Mouse (Mus musculus) CH12.LX (cell line): Measurements from ENCODE around the gene Eefsec. TPM values are rescaled to one million over a fixed set of nuclear protein-coding genes. Genes with fewer than 3 reads are reported as not detected.

Experiments used
- DNase-seq: peaks from one replicate; pipeline ENCODE4 v3.0.0-alpha.2; 2013; ENCODE audit errors: extremely low read depth
- H3K27ac ChIP-seq: 2 replicates; pipeline ENCODE4 v1.5.1; 2012; ENCODE audit warnings: low read depth, mild to moderate bottlenecking, control low read depth, moderate library complexity; ENCODE audit not compliant: insufficient read depth
- H3K27me3 ChIP-seq: replicated peaks from 2 replicates; pipeline ENCODE3; 2012; ENCODE audit warnings: inconsistent platforms
- H3K36me3 ChIP-seq, 2 experiments: replicated peaks in 1 of 2; 2 replicates each; pipeline versions ENCODE3 to v1.6.1; 2012; ENCODE audit warnings: inconsistent platforms in 1 of 2, low read length in 1 of 2, mild to moderate bottlenecking in 1 of 2, mixed read lengths in 1 of 2, moderate library complexity in 1 of 2; ENCODE audit not compliant: control insufficient read depth in 1 of 2, insufficient read depth in 1 of 2
- H3K4me1 ChIP-seq, 2 experiments: 2 replicates each; pipeline ENCODE4 v1.6.1; 2012; ENCODE audit warnings: inconsistent platforms in 1 of 2, moderate library complexity in 1 of 2; ENCODE audit not compliant: insufficient read depth in 2 of 2, control insufficient read depth in 1 of 2
- H3K4me2 ChIP-seq: 2 replicates; pipeline ENCODE4 v1.6.1; 2012; ENCODE audit warnings: low read depth, mild to moderate bottlenecking, control low read depth; ENCODE audit not compliant: poor library complexity, insufficient read depth, severe bottlenecking
- H3K4me3 ChIP-seq, 3 experiments: fragments of 150-350 bp in 1 of 3; sonication (generic) in 1 of 3; replicated peaks in 1 of 3; 2 replicates each; pipeline versions ENCODE3 to v1.5.1; 2011 to 2012; ENCODE audit warnings: low read depth in 2 of 3, low read length in 2 of 3, mild to moderate bottlenecking in 2 of 3, moderate library complexity in 2 of 3, control low read depth in 1 of 3, improper control_type of control experiment in 1 of 3, inconsistent platforms in 1 of 3, mixed read lengths in 1 of 3; ENCODE audit not compliant: poor library complexity in 1 of 3
- H3K79me2 ChIP-seq: replicated peaks from 2 replicates; pipeline ENCODE4 v1.6.1; 2012; ENCODE audit warnings: mild to moderate bottlenecking, moderate library complexity; ENCODE audit not compliant: control insufficient read depth, poor library complexity, insufficient read depth, severe bottlenecking; ENCODE audit errors: extremely low read depth
- H3K9ac ChIP-seq: 2 replicates; pipeline ENCODE4 v1.6.1; 2012; ENCODE audit warnings: low read depth, mild to moderate bottlenecking, control low read depth, moderate library complexity; ENCODE audit not compliant: insufficient read depth
- H3K9me3 ChIP-seq: replicated peaks from 2 replicates; pipeline ENCODE3; 2012; ENCODE audit warnings: low read length, inconsistent platforms, mixed read lengths
- BHLHE40 ChIP-seq: IDR thresholded peaks from 2 replicates; pipeline ENCODE4 v1.6.1; 2011; ENCODE audit warnings: mild to moderate bottlenecking, low read depth, low read length, improper control_type of control experiment
- CTCF ChIP-seq, 2 experiments: IDR thresholded peaks in 1 of 2; conservative IDR thresholded peaks in 1 of 2; 2 replicates each; pipeline ENCODE4 v1.5.1; 2011 to 2012; ENCODE audit warnings: low read depth in 2 of 2, low read length in 2 of 2, improper control_type of control experiment in 1 of 2, inconsistent platforms in 1 of 2, mild to moderate bottlenecking in 1 of 2, moderate library complexity in 1 of 2
- ELF1 ChIP-seq: IDR thresholded peaks from 2 replicates; pipeline ENCODE4 v1.6.1; 2014; ENCODE audit warnings: low read depth, mild to moderate bottlenecking, inconsistent platforms, low read length, improper control_type of control experiment
- EP300 ChIP-seq: IDR thresholded peaks from 2 replicates; pipeline ENCODE4 v1.6.1; 2011; ENCODE audit warnings: low read length, improper control_type of control experiment
- GABPA ChIP-seq: IDR thresholded peaks from 2 replicates; pipeline ENCODE4 v1.6.1; 2012; ENCODE audit warnings: low read depth, low read length, improper control_type of control experiment, inconsistent platforms; ENCODE audit not compliant: insufficient replicate concordance
- JUN ChIP-seq: IDR thresholded peaks from 2 replicates; pipeline ENCODE4 v1.6.1; 2011; ENCODE audit warnings: low read depth, mild to moderate bottlenecking, low read length, improper control_type of control experiment, moderate library complexity; ENCODE audit not compliant: insufficient read depth
- MAFK ChIP-seq: IDR thresholded peaks from 2 replicates; pipeline ENCODE4 v1.6.1; 2011; ENCODE audit warnings: low read length, improper control_type of control experiment; ENCODE audit not compliant: insufficient replicate concordance
- MXI1 ChIP-seq: IDR thresholded peaks from 2 replicates; pipeline ENCODE4 v1.6.1; 2011; ENCODE audit warnings: mild to moderate bottlenecking, low read depth, low read length, improper control_type of control experiment
- MYC ChIP-seq: IDR thresholded peaks from 2 replicates; pipeline ENCODE4 v1.6.1; 2011; ENCODE audit warnings: low read depth, mild to moderate bottlenecking, improper control_type of control experiment, low read length
- NRF1 ChIP-seq: IDR thresholded peaks from 2 replicates; pipeline ENCODE4 v1.6.1; 2014; ENCODE audit warnings: low read depth, mild to moderate bottlenecking, inconsistent platforms, low read length, improper control_type of control experiment, moderate library complexity
- POLR2A ChIP-seq: IDR thresholded peaks from 2 replicates; pipeline ENCODE4 v1.6.1; 2011; ENCODE audit warnings: low read depth, mild to moderate bottlenecking, improper control_type of control experiment, low read length
- TBP ChIP-seq: conservative IDR thresholded peaks from 2 replicates; pipeline ENCODE4 v1.6.1; 2011; ENCODE audit warnings: low read depth, low read length, improper control_type of control experiment
- TCF12 ChIP-seq: IDR thresholded peaks from 2 replicates; pipeline ENCODE4 v1.6.1; 2014; ENCODE audit warnings: low read depth, mild to moderate bottlenecking, inconsistent platforms, low read length, improper control_type of control experiment
- UBTF ChIP-seq: IDR thresholded peaks from 2 replicates; pipeline ENCODE4 v1.6.1; 2012; ENCODE audit warnings: low read depth, mild to moderate bottlenecking, inconsistent platforms, low read length, improper control_type of control experiment, moderate library complexity
- USF1 ChIP-seq: IDR thresholded peaks from 2 replicates; pipeline ENCODE4 v1.6.1; 2014; ENCODE audit warnings: low read depth, mild to moderate bottlenecking, inconsistent platforms, low read length, improper control_type of control experiment
- USF2 ChIP-seq: conservative IDR thresholded peaks from 2 replicates; pipeline ENCODE4 v1.6.1; 2011; ENCODE audit warnings: low read depth, low read length, improper control_type of control experiment
- ZC3H11A ChIP-seq: IDR thresholded peaks from 2 replicates; pipeline ENCODE4 v1.6.1; 2012; ENCODE audit warnings: low read depth, mild to moderate bottlenecking, inconsistent platforms, low read length, improper control_type of control experiment
- ZKSCAN1 ChIP-seq: IDR thresholded peaks from 2 replicates; pipeline ENCODE4 v1.6.1; 2012; ENCODE audit warnings: low read depth, inconsistent platforms, low read length, improper control_type of control experiment, borderline replicate concordance
- ZMIZ1 ChIP-seq: IDR thresholded peaks from 2 replicates; pipeline ENCODE4 v1.6.1; 2012; ENCODE audit warnings: low read depth, mild to moderate bottlenecking, inconsistent platforms, low read length, improper control_type of control experiment
- ZNF384 ChIP-seq: IDR thresholded peaks from 2 replicates; pipeline ENCODE4 v1.6.1; 2012; ENCODE audit warnings: low read depth, low read length, improper control_type of control experiment, inconsistent platforms
- dilution Hi-C: fragments of 300-500 bp; cut with MboI; formaldehyde crosslinking; loops from 2 replicates; pipeline ENCODE4 v1.14.3; 2020; ENCODE audit warnings: low sequenced_read_pairs; ENCODE audit not compliant: extremely low pct_unique_long_range_greater_than_20kb, extremely low pct_ligation_motif_present
- in situ Hi-C: fragments of 300-500 bp; cut with MboI; formaldehyde crosslinking; loops from 3 replicates; pipeline ENCODE4 v1.14.3; 2019; ENCODE audit warnings: low sequenced_read_pairs, low pct_ligation_motif_present, low pct_unique_long_range_greater_than_20kb, mixed read lengths
- polyA plus RNA-seq: library from polyadenylated mRNA; unstranded; fragments of >175 nt; gene quantifications from 2 replicates; pipeline ENCODE4 v1.2.1, GENCODE M21; 2012; ENCODE audit warnings: low read depth; ENCODE audit not compliant: insufficient read length
- total RNA-seq, 2 experiments: library from RNA; depleted of rRNA; stranded (reverse); fragments of 300-350 nt in 1 of 2; fragments of >200 nt in 1 of 2; gene quantifications; 2 replicates each; pipeline ENCODE4 v1.2.3; 2012 to 2014

The Eefsec gene
- total and polyA plus RNA-seq, 3 experiments: 26.2 to 48.8 (median 32.1) TPM

GRCm38 (mm10) chr6:88290129-88290766 is 156.1 kb downstream of the Eefsec start:
- Histone ChIP-seq H3K9me3 (no peaks in the 10 kb centered on the region), H3K9ac (no peak overlapping the region), H3K27ac (peak overlapping the region; percentile 20; the same call in 1 of the 2 replicates), H3K4me2 (no peak overlapping the region), H3K4me3 (no peak overlapping the region), H3K79me2 (no peaks in the 10 kb centered on the region), H3K4me1 (peaks cover 6 to 44% of the 10 kb centered on the region in 2 experiments; a peak in 3 of 4 replicates), H3K27me3 (no peaks in the 10 kb centered on the region), H3K36me3 (peaks cover 0 to 48% of the 10 kb centered on the region in 2 experiments)
- in situ Hi-C loops: no loop called here
- TF ChIP-seq JUN: no peak
- TF ChIP-seq MAFK: no peak
- TF ChIP-seq TCF12: no peak
- no peak for TF ChIP-seq BHLHE40
- TF ChIP-seq UBTF: no peak
- TF ChIP-seq ZKSCAN1: no peak
- no peak for TF ChIP-seq ELF1
- TF ChIP-seq GABPA: no peak
- no peak for DNase-seq
- dilution Hi-C loops: no loop called here

GRCm38 (mm10) chr6:88278141-88278540 is 168.2 kb downstream of the Eefsec start:
- Histone ChIP-seq H3K79me2 (no peaks in the 10 kb centered on the region), H3K4me2 (no peak overlapping the region), H3K27me3 (no peaks in the 10 kb centered on the region), H3K4me3 (no peak overlapping the region), H3K27ac (no peak overlapping the region), H3K4me1 (no peaks in the 10 kb centered on the region), H3K9ac (no peak overlapping the region), H3K9me3 (no peaks in the 10 kb centered on the region), H3K36me3 (peaks cover 4 to 78% of the 10 kb centered on the region in 2 experiments)
- dilution Hi-C loops: no loop called here
- in situ Hi-C loops: no loop called here
- DNase-seq: no peak
- TF ChIP-seq EP300 (no peak), ZNF384 (no peak), TBP (no peak), ZKSCAN1 (no peak), UBTF (no peak), NRF1 (no peak), CTCF (conservative IDR thresholded peaks at IDR 0.05 in 1 of 2, IDR thresholded peaks at IDR 0.05 in 1 of 2; ENCODE audit: low read depth in 2 of 2, low read length in 2 of 2) (no peak), MYC (no peak), GABPA (no peak), USF1 (no peak), MXI1 (no peak), USF2 (no peak), ZMIZ1 (no peak), POLR2A (no peak), ZC3H11A (no peak)
